Comparison of ENCODE assay signal across 8 mouse cellular contexts in genomic region chr19:6942764-6943163, GRCm38 (mm10). TPM values are rescaled to one million over a fixed set of nuclear protein-coding genes. Genes with fewer than 3 reads are reported as not detected.
DNase-seq lines count a peak whose midpoint lies in the region; ATAC-seq and TF ChIP-seq lines count a peak whose summit lies in the region.

No protein-coding gene starts in this region.

- peaks cover 24% of the 10 kb centered on the region for H3K4me1 ChIP-seq in lung, embryonic 15.5 days
- peaks cover 5% of the 10 kb centered on the region; the same call in 1 of the 2 replicates for H3K4me1 ChIP-seq in embryonic fibroblast, embryonic 13.5 days (ENCODE audit: control insufficient read depth, insufficient read depth, low read length)
- H3K4me1 ChIP-seq in intestine, embryonic 16.5 days (ENCODE audit: control insufficient read depth, insufficient read depth, low read length): peaks cover 28% of the 10 kb centered on the region
- H3K4me1 ChIP-seq in neural tube, embryonic 14.5 days (ENCODE audit: control insufficient read depth, insufficient read depth, low read length): peaks cover 22% of the 10 kb centered on the region

- H3K4me2 ChIP-seq in lung, embryonic 15.5 days: peak overlapping the region; percentile 98
- peak overlapping the region; percentile 91 for H3K4me2 ChIP-seq in intestine, embryonic 16.5 days (ENCODE audit: low read depth, low read length)
- H3K4me2 ChIP-seq in neural tube, embryonic 14.5 days (ENCODE audit: low read depth, low read length): peak overlapping the region; percentile 100

- peak overlapping the region; percentile 75 for H3K4me3 ChIP-seq in lung, embryonic 15.5 days
- peak overlapping the region; percentile 61 for H3K4me3 ChIP-seq in embryonic fibroblast, embryonic 13.5 days (ENCODE audit: insufficient read depth, low read length)
- peak overlapping the region; percentile 93 for H3K4me3 ChIP-seq in intestine, embryonic 16.5 days (ENCODE audit: low read length)
- H3K4me3 ChIP-seq in neural tube, embryonic 14.5 days (ENCODE audit: low read depth, low read length): peak overlapping the region; percentile 85

- peaks cover 3% of the 10 kb centered on the region; the same call in 1 of the 2 replicates for H3K36me3 ChIP-seq in lung, embryonic 15.5 days
- no peaks in the 10 kb centered on the region for H3K36me3 ChIP-seq in intestine, embryonic 16.5 days (ENCODE audit: control insufficient read depth, insufficient read depth, low read length)
- no peaks in the 10 kb centered on the region for H3K36me3 ChIP-seq in neural tube, embryonic 14.5 days (ENCODE audit: control insufficient read depth, insufficient read depth, low read length)

- no peak for TF ChIP-seq POLR2A in embryonic fibroblast, embryonic 13.5 days (IDR thresholded peaks at IDR 0.05; ENCODE audit: low read depth, low read length)

- H3K27ac ChIP-seq in lung, embryonic 15.5 days: peak overlapping the region; percentile 94
- H3K27ac ChIP-seq in embryonic fibroblast, embryonic 13.5 days (ENCODE audit: insufficient read depth, low read length): no peak overlapping the region; the same call in 1 of the 2 replicates
- peak overlapping the region; percentile 99 for H3K27ac ChIP-seq in intestine, embryonic 16.5 days (ENCODE audit: low read length)
- H3K27ac ChIP-seq in neural tube, embryonic 14.5 days (ENCODE audit: low read depth, low read length): peak overlapping the region; percentile 94

- peak; percentile 1; the same call in 1 of the 2 replicates for ATAC-seq in lung, embryonic 15.5 days (ENCODE audit: borderline replicate concordance, extremely low read depth, low FRiP score, low TSS enrichment)
- ATAC-seq in intestine, embryonic 16.5 days: peak; percentile 7; the same call in 1 of the 2 replicates
- 0 out of 2 replicates have a peak, but pooled peaks have one; percentile 1 for ATAC-seq in neural tube, embryonic 14.5 days (ENCODE audit: low read depth)

- H3K9me3 ChIP-seq in lung, embryonic 15.5 days: no peaks in the 10 kb centered on the region
- no peaks in the 10 kb centered on the region for H3K9me3 ChIP-seq in intestine, embryonic 16.5 days (ENCODE audit: control insufficient read depth, low read length)
- H3K9me3 ChIP-seq in neural tube, embryonic 14.5 days (ENCODE audit: control insufficient read depth, low read length): no peaks in the 10 kb centered on the region

- no peak for DNase-seq in lung, postnatal 36 days
- no peak for DNase-seq in cerebellum, adult 18-20 months
- no peak for DNase-seq in thymus, postnatal 36 days
- DNase-seq in right cerebral cortex, postnatal 36 days (ENCODE audit: low spot score in 2 of 2): no peak

- WGBS in lung, embryonic 15.5 days: 25% methylated on average over 5 of the region's 5 CpGs
- 30% methylated on average over 5 of the region's 5 CpGs for WGBS in intestine, embryonic 16.5 days
- WGBS in neural tube, embryonic 14.5 days: 23% methylated on average over 5 of the region's 5 CpGs

- H3K9ac ChIP-seq in lung, embryonic 15.5 days: peak overlapping the region; percentile 91
- H3K9ac ChIP-seq in intestine, embryonic 16.5 days (ENCODE audit: low read depth, low read length): peak overlapping the region; percentile 97
- peak overlapping the region; percentile 82 for H3K9ac ChIP-seq in neural tube, embryonic 14.5 days (replicated peaks; ENCODE audit: low read depth, low read length)

- no peak for TF ChIP-seq CTCF in embryonic fibroblast, embryonic 13.5 days (IDR thresholded peaks at IDR 0.05; ENCODE audit: borderline replicate concordance, insufficient read depth, low read length)

- H3K27me3 ChIP-seq in lung, embryonic 15.5 days: no peaks in the 10 kb centered on the region
- no peaks in the 10 kb centered on the region for H3K27me3 ChIP-seq in intestine, embryonic 16.5 days (replicated peaks; ENCODE audit: control insufficient read depth, insufficient read depth, low read length)
- no peaks in the 10 kb centered on the region for H3K27me3 ChIP-seq in neural tube, embryonic 14.5 days (ENCODE audit: control insufficient read depth, insufficient read depth, low read length)

RNA-seq across cellular contexts. Expression of gene Gpr137, which starts 0.5 kb away (rescaled TPM):
- polyA plus RNA-seq in lung, embryonic 15.5 days (2015; fragmentation: Nextera tagmentation; extraction: Ambion mirVana): 28.1 and 31.0 TPM in 2 replicates
- 26.5 and 26.7 TPM in 2 replicates for polyA plus RNA-seq in embryonic fibroblast, embryonic 13.5 days (2011; ENCODE audit: insufficient read length, low read depth, missing spikeins)
- 20.6 and 21.1 TPM in 2 replicates for polyA plus RNA-seq in intestine, embryonic 16.5 days (2015; fragmentation: Nextera tagmentation; extraction: Ambion mirVana)
- 57.3 and 59.6 TPM in 2 replicates for polyA plus RNA-seq in neural tube, embryonic 14.5 days (2014; fragmentation: Nextera tagmentation; extraction: Ambion mirVana)

RNA-seq across cellular contexts. Expression of gene Bad, which starts 1.1 kb away (rescaled TPM):
- polyA plus RNA-seq in lung, embryonic 15.5 days (2015; fragmentation: Nextera tagmentation; extraction: Ambion mirVana): 74.4 and 80.0 TPM in 2 replicates
- polyA plus RNA-seq in embryonic fibroblast, embryonic 13.5 days (2011; ENCODE audit: insufficient read length, low read depth, missing spikeins): 31.0 and 40.3 TPM in 2 replicates
- 77.7 and 80.5 TPM in 2 replicates for polyA plus RNA-seq in intestine, embryonic 16.5 days (2015; fragmentation: Nextera tagmentation; extraction: Ambion mirVana)
- polyA plus RNA-seq in neural tube, embryonic 14.5 days (2014; fragmentation: Nextera tagmentation; extraction: Ambion mirVana): 87.4 and 87.8 TPM in 2 replicates

RNA-seq across cellular contexts. Expression of gene Kcnk4, which starts 8.4 kb away (rescaled TPM):
- polyA plus RNA-seq in lung, embryonic 15.5 days (2015; fragmentation: Nextera tagmentation; extraction: Ambion mirVana): 0.13 and 0.22 TPM in 2 replicates
- not detected in 2 replicates for polyA plus RNA-seq in embryonic fibroblast, embryonic 13.5 days (2011; ENCODE audit: insufficient read length, low read depth, missing spikeins)
- 0.45 and 0.48 TPM in 2 replicates for polyA plus RNA-seq in intestine, embryonic 16.5 days (2015; fragmentation: Nextera tagmentation; extraction: Ambion mirVana)
- 9.4 and 9.9 TPM in 2 replicates for polyA plus RNA-seq in neural tube, embryonic 14.5 days (2014; fragmentation: Nextera tagmentation; extraction: Ambion mirVana)

RNA-seq across cellular contexts. Expression of gene Catsperz, which starts 17.6 kb away (rescaled TPM):
- 2.5 and 3.4 TPM in 2 replicates for polyA plus RNA-seq in lung, embryonic 15.5 days (2015; fragmentation: Nextera tagmentation; extraction: Ambion mirVana)
- 0.57 TPM in 1 of 2 replicates, not detected in the other for polyA plus RNA-seq in embryonic fibroblast, embryonic 13.5 days (2011; ENCODE audit: insufficient read length, low read depth, missing spikeins)
- polyA plus RNA-seq in intestine, embryonic 16.5 days (2015; fragmentation: Nextera tagmentation; extraction: Ambion mirVana): 0.73 and 1.4 TPM in 2 replicates
- polyA plus RNA-seq in neural tube, embryonic 14.5 days (2014; fragmentation: Nextera tagmentation; extraction: Ambion mirVana): 0.94 and 5.6 TPM in 2 replicates

RNA-seq across cellular contexts. Expression of gene Esrra, which starts 21.2 kb away (rescaled TPM):
- 9.3 and 9.5 TPM in 2 replicates for polyA plus RNA-seq in lung, embryonic 15.5 days (2015; fragmentation: Nextera tagmentation; extraction: Ambion mirVana)
- 18.6 and 19.7 TPM in 2 replicates for polyA plus RNA-seq in embryonic fibroblast, embryonic 13.5 days (2011; ENCODE audit: insufficient read length, low read depth, missing spikeins)
- 41.7 and 47.7 TPM in 2 replicates for polyA plus RNA-seq in intestine, embryonic 16.5 days (2015; fragmentation: Nextera tagmentation; extraction: Ambion mirVana)
- 6.9 and 8.4 TPM in 2 replicates for polyA plus RNA-seq in neural tube, embryonic 14.5 days (2014; fragmentation: Nextera tagmentation; extraction: Ambion mirVana)
